Mouse (Mus musculus) lung, adult 2 months (tissue): ENCODE results near the gene Hdac9. TPM values are rescaled to one million over a fixed set of nuclear protein-coding genes. Genes with fewer than 3 reads are reported as not detected.
A peak's percentile ranks its signal among the peaks of the same experiment; 100 is the strongest.

Experiments
- DNase-seq: peaks from one replicate; pipeline ENCODE4 v3.0.0; 2022
- H3K4me1 ChIP-seq: fragments of 200-500 bp; 2 replicates; pipeline ENCODE4 v1.6.1; 2011; ENCODE audit warnings: low read length; ENCODE audit not compliant: control insufficient read depth, insufficient read depth
- H3K4me3 ChIP-seq: fragments of 200-500 bp; replicated peaks from 2 replicates; pipeline ENCODE3; 2011; ENCODE audit warnings: low read depth, mild to moderate bottlenecking, control low read depth, low read length; ENCODE audit errors: extremely low read depth
- CTCF ChIP-seq: fragments of 200-500 bp; IDR thresholded peaks from 2 replicates; pipeline ENCODE4 v1.5.1; 2011; ENCODE audit warnings: mild to moderate bottlenecking, low read length, control low read depth; ENCODE audit not compliant: insufficient read depth
- POLR2A ChIP-seq: fragments of 200-500 bp; IDR thresholded peaks from 2 replicates; pipeline ENCODE4 v1.6.1; 2011; ENCODE audit warnings: low read depth, mild to moderate bottlenecking, control low read depth, low read length, borderline replicate concordance; ENCODE audit errors: extremely low read depth
- WGBS: fragments of 180-500 bp; shearing (Covaris S2); methylation state at CpG from one replicate; pipeline ENCODE4 v1.1.7; 2018; 5-methylcytosine and 5-hydroxymethylcytosine counted together
- polyA plus RNA-seq: library from polyadenylated mRNA; depleted of rRNA; stranded (reverse); fragments of >200 nt; gene quantifications from 2 replicates; pipeline ENCODE4 v1.2.3, GENCODE M21; 2012; rRNA removed

The Hdac9 gene
- 3.0 and 4.8 TPM in 2 replicates for polyA plus RNA-seq

- 34% methylated on average over 1 of the region's 1 CpGs for WGBS
- no peak within 1 kb of the TSS for H3K4me3 ChIP-seq
- no peak for TF ChIP-seq CTCF
- TF ChIP-seq POLR2A: no peak
- DNase-seq: no peak
- H3K4me1 ChIP-seq: no peaks in the 10 kb centered on the region
These were observed at the start of gene Hdac9 for GRCm38 (mm10) chr12:34916995-34917394. TSS of gene Hdac9 (minus strand) at chr12:34917095.

- no peak for TF ChIP-seq CTCF
- TF ChIP-seq POLR2A: no peak
- DNase-seq: no peak
- WGBS: 49% methylated on average over 6 of the region's 6 CpGs
These were observed 32.3 kb upstream of the Hdac9 start for GRCm38 (mm10) chr12:34949066-34949706.

GRCm38 (mm10) chr12:34937918-34938317 is 21.0 kb upstream of the Hdac9 start:
- 100% methylated on average over 1 of the region's 1 CpGs for WGBS
- no peak for DNase-seq
- Histone ChIP-seq H3K4me1 (no peaks in the 10 kb centered on the region), H3K4me3 (no peak overlapping the region)
- TF ChIP-seq CTCF (no peak), POLR2A (no peak)

More at GRCm38 (mm10) chr12:34949066-34949706, 32.3 kb upstream of the Hdac9 start:
- Histone ChIP-seq H3K4me1 (no peaks in the 10 kb centered on the region), H3K4me3 (no peak overlapping the region)

GRCm38 (mm10) chr12:34908008-34908407 is 8.9 kb downstream of the Hdac9 start:
- DNase-seq: no peak
- no peak overlapping the region for H3K4me3 ChIP-seq
- 76% methylated on average over 2 of the region's 2 CpGs for WGBS
- no peak for TF ChIP-seq CTCF
- no peak for TF ChIP-seq POLR2A
- H3K4me1 ChIP-seq: no peaks in the 10 kb centered on the region

- Histone ChIP-seq H3K4me1 (no peaks in the 10 kb centered on the region), H3K4me3 (peak overlapping the region; percentile 68)
- TF ChIP-seq POLR2A (no peak), CTCF (no peak)
- DNase-seq: no peak
- 5% methylated on average over 10 of the region's 10 CpGs for WGBS
These were observed 9.4 kb downstream of the Hdac9 start for GRCm38 (mm10) chr12:34907506-34907850.

GRCm38 (mm10) chr12:34906704-34907505 is 10.0 kb downstream of the Hdac9 start:
- Histone ChIP-seq H3K4me3 (peak overlapping the region; percentile 68), H3K4me1 (no peaks in the 10 kb centered on the region)
- 2% methylated on average over 71 of the region's 107 CpGs for WGBS
- peak; percentile 16 for DNase-seq
- TF ChIP-seq POLR2A (no peak), CTCF (no peak)

- H3K4me3 ChIP-seq: peak overlapping the region; percentile 63
- peak; percentile 14 for DNase-seq
- 4% methylated on average over 10 of the region's 10 CpGs for WGBS
These were observed 10.6 kb downstream of the Hdac9 start for GRCm38 (mm10) chr12:34906376-34906703.

GRCm38 (mm10) chr12:34900241-34900640 is 16.7 kb downstream of the Hdac9 start:
- 90% methylated on average over 8 of the region's 8 CpGs for WGBS
- no peak for DNase-seq
- no peak for TF ChIP-seq CTCF
- TF ChIP-seq POLR2A: no peak
- no peak overlapping the region for H3K4me3 ChIP-seq
- H3K4me1 ChIP-seq: no peaks in the 10 kb centered on the region

More at GRCm38 (mm10) chr12:34906376-34906703, 10.6 kb downstream of the Hdac9 start:
- no peaks in the 10 kb centered on the region for H3K4me1 ChIP-seq
- no peak for TF ChIP-seq CTCF
- no peak for TF ChIP-seq POLR2A

- TF ChIP-seq CTCF: no peak
- TF ChIP-seq POLR2A: no peak
- Histone ChIP-seq H3K4me1 (no peaks in the 10 kb centered on the region), H3K4me3 (no peak overlapping the region)
- DNase-seq: no peak
- WGBS: 73% methylated on average over 5 of the region's 5 CpGs
These were observed 22.0 kb downstream of the Hdac9 start for GRCm38 (mm10) chr12:34894867-34895266.

- Histone ChIP-seq H3K4me3 (no peak overlapping the region), H3K4me1 (no peaks in the 10 kb centered on the region)
- TF ChIP-seq POLR2A (no peak), CTCF (no peak)
- no peak for DNase-seq
- WGBS: 80% methylated on average over 4 of the region's 4 CpGs
These were observed 28.2 kb downstream of the Hdac9 start for GRCm38 (mm10) chr12:34888694-34889093.
